Mouse (Mus musculus): ENCODE measurements around the gene Gp1ba. TPM values are rescaled to one million over a fixed set of nuclear protein-coding genes. Genes with fewer than 3 reads are reported as not detected.

Gp1ba gene
- polyA plus RNA-seq, 2 experiments: 4.5 to 7.6 TPM

DNA sequence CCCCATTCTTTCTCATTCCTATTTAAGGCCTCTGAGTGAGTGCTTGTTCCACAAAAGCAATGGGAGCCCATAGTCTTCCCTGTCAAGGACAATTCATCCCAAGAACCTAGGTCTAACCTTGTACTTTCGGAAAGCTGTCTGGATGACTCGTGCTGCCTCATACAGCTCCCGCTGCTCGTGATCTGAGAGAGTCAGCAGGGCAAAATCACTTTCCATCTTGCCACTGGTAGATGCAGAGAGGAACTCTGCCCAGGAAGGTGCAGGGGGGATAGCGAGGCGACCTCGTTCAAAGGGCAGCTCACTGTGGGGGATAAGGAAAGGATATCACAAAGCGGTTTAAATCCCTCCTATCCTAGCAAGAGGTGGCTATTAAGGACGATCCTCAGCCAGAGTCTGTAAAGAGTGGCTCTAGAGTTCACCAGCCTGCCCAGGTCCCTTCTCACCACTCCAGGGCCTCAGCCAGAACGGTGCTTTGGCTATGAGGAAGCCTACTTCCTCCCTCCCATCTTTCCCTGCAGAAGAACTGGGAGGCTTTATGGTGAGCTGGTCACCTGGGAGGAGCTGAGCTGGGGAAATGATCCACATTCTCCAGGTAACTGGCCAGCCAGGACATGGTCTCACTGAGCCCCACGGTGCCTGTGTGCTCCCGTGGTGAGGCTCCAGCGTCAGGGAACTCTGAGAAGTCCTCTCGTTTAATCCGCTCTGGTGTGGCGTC, 32.6 kb downstream of the Gp1ba start:
- no peaks in the 10 kb centered on the region for H3K27me3 ChIP-seq (ENCODE audit: control insufficient read depth, insufficient read depth, low read length)
- H3K9ac ChIP-seq (replicated peaks): no peak overlapping the region
- ATAC-seq (ENCODE audit: insufficient read depth): no peak
- H3K36me3 ChIP-seq (replicated peaks; ENCODE audit: control insufficient read depth, insufficient read depth, low read depth): no peaks in the 10 kb centered on the region
- H3K9me3 ChIP-seq (ENCODE audit: control insufficient read depth, low read length): no peaks in the 10 kb centered on the region
- no peak overlapping the region for H3K27ac ChIP-seq
- no peak for DNase-seq (ENCODE audit: low read depth in 3 of 3, low spot score in 3 of 3)
- H3K4me3 ChIP-seq (ENCODE audit: insufficient read depth in 1 of 2, low read depth in 2 of 2, low read length in 2 of 2): no peak overlapping the region
- 78% methylated on average over 16 of the region's 16 CpGs for WGBS (ENCODE audit: insufficient replicate concordance)
- H3K4me1 ChIP-seq (replicated peaks; ENCODE audit: control insufficient read depth in 2 of 2, insufficient read depth in 2 of 2, low read length in 1 of 2): peaks cover 9 to 12% of the 10 kb centered on the region in 2 experiments
- no peak overlapping the region for H3K4me2 ChIP-seq (ENCODE audit: low read depth)
- TF ChIP-seq CTCF (IDR thresholded peaks at IDR 0.05; ENCODE audit: low read depth) (no peak), EP300 (IDR thresholded peaks at IDR 0.05; ENCODE audit: low read depth) (no peak)

GRCm38 (mm10) chr11:70674014-70674413, 35.1 kb downstream of the Gp1ba start:
- no peak for ATAC-seq (ENCODE audit: insufficient read depth)
- H3K27ac ChIP-seq: no peak overlapping the region
- H3K4me1 ChIP-seq (replicated peaks; ENCODE audit: control insufficient read depth in 2 of 2, insufficient read depth in 2 of 2, low read length in 1 of 2): peaks cover 0 to 13% of the 10 kb centered on the region in 2 experiments; a peak in 1 of 4 replicates
- DNase-seq (ENCODE audit: low read depth in 3 of 3, low spot score in 3 of 3): no peak
- H3K36me3 ChIP-seq (replicated peaks; ENCODE audit: control insufficient read depth, insufficient read depth, low read depth): no peaks in the 10 kb centered on the region
- H3K4me2 ChIP-seq (ENCODE audit: low read depth): no peak overlapping the region
- H3K9me3 ChIP-seq (ENCODE audit: control insufficient read depth, low read length): no peaks in the 10 kb centered on the region
- no peak for TF ChIP-seq CTCF (IDR thresholded peaks at IDR 0.05; ENCODE audit: low read depth)
- no peak for TF ChIP-seq EP300 (IDR thresholded peaks at IDR 0.05; ENCODE audit: low read depth)
- H3K27me3 ChIP-seq (ENCODE audit: control insufficient read depth, insufficient read depth, low read length): no peaks in the 10 kb centered on the region
- 88% methylated on average over 6 of the region's 6 CpGs for WGBS (ENCODE audit: insufficient replicate concordance)
- H3K4me3 ChIP-seq (ENCODE audit: insufficient read depth in 1 of 2, low read depth in 2 of 2, low read length in 2 of 2): no peak overlapping the region
- no peak overlapping the region for H3K9ac ChIP-seq (replicated peaks)

GRCm38 (mm10) chr11:70674501-70674900, 35.6 kb downstream of the Gp1ba start:
- Histone ChIP-seq H3K36me3 (replicated peaks; ENCODE audit: control insufficient read depth, insufficient read depth, low read depth) (no peaks in the 10 kb centered on the region), H3K27me3 (ENCODE audit: control insufficient read depth, insufficient read depth, low read length) (no peaks in the 10 kb centered on the region), H3K9me3 (ENCODE audit: control insufficient read depth, low read length) (no peaks in the 10 kb centered on the region), H3K4me1 (replicated peaks; ENCODE audit: control insufficient read depth in 2 of 2, insufficient read depth in 2 of 2, low read length in 1 of 2) (peaks cover 0 to 17% of the 10 kb centered on the region in 2 experiments; a peak in 1 of 4 replicates), H3K9ac (replicated peaks) (no peak overlapping the region), H3K27ac (no peak overlapping the region), H3K4me3 (ENCODE audit: insufficient read depth in 1 of 2, low read depth in 2 of 2, low read length in 2 of 2) (no peak overlapping the region), H3K4me2 (ENCODE audit: low read depth) (no peak overlapping the region)
- ATAC-seq (ENCODE audit: insufficient read depth): no peak
- DNase-seq (ENCODE audit: low read depth in 3 of 3, low spot score in 3 of 3): no peak
- 54% methylated on average over 11 of the region's 11 CpGs for WGBS (ENCODE audit: insufficient replicate concordance)
- no peak for TF ChIP-seq EP300 (IDR thresholded peaks at IDR 0.05; ENCODE audit: low read depth)
- TF ChIP-seq CTCF (IDR thresholded peaks at IDR 0.05; ENCODE audit: low read depth): no peak

- H3K9ac ChIP-seq (replicated peaks): no peak overlapping the region
- no peaks in the 10 kb centered on the region for H3K9me3 ChIP-seq (ENCODE audit: control insufficient read depth, low read length)
- peaks cover 0 to 22% of the 10 kb centered on the region in 2 experiments; a peak in 2 of 4 replicates for H3K4me1 ChIP-seq (replicated peaks; ENCODE audit: control insufficient read depth in 2 of 2, insufficient read depth in 2 of 2, low read length in 1 of 2)
- ATAC-seq (ENCODE audit: insufficient read depth) (peak; percentile 43; the same call in 1 of the 2 replicates), DNase-seq (ENCODE audit: low read depth in 3 of 3, low spot score in 3 of 3) (no peak)
- WGBS (ENCODE audit: insufficient replicate concordance): 79% methylated on average over 9 of the region's 9 CpGs
- no peak overlapping the region for H3K27ac ChIP-seq
- H3K4me3 ChIP-seq (ENCODE audit: insufficient read depth in 1 of 2, low read depth in 2 of 2, low read length in 2 of 2): no peak overlapping the region
- H3K4me2 ChIP-seq (ENCODE audit: low read depth): no peak overlapping the region
- no peak for TF ChIP-seq CTCF (IDR thresholded peaks at IDR 0.05; ENCODE audit: low read depth)
- TF ChIP-seq EP300 (IDR thresholded peaks at IDR 0.05; ENCODE audit: low read depth): no peak
- no peaks in the 10 kb centered on the region; the same call in 1 of the 2 replicates for H3K36me3 ChIP-seq (replicated peaks; ENCODE audit: control insufficient read depth, insufficient read depth, low read depth)
- H3K27me3 ChIP-seq (ENCODE audit: control insufficient read depth, insufficient read depth, low read length): no peaks in the 10 kb centered on the region
These were observed 39.2 kb downstream of the Gp1ba start for GRCm38 (mm10) chr11:70678092-70678491.

- Histone ChIP-seq H3K27me3 (ENCODE audit: control insufficient read depth, insufficient read depth, low read length) (no peaks in the 10 kb centered on the region), H3K9me3 (ENCODE audit: control insufficient read depth, low read length) (no peaks in the 10 kb centered on the region), H3K4me2 (ENCODE audit: low read depth) (no peak overlapping the region), H3K4me1 (replicated peaks; ENCODE audit: control insufficient read depth in 2 of 2, insufficient read depth in 2 of 2, low read length in 1 of 2) (peaks cover 0 to 22% of the 10 kb centered on the region in 2 experiments; a peak in 2 of 4 replicates), H3K36me3 (replicated peaks; ENCODE audit: control insufficient read depth, insufficient read depth, low read depth) (no peaks in the 10 kb centered on the region; the same call in 1 of the 2 replicates), H3K4me3 (ENCODE audit: insufficient read depth in 1 of 2, low read depth in 2 of 2, low read length in 2 of 2) (no peak overlapping the region), H3K9ac (replicated peaks) (no peak overlapping the region), H3K27ac (0 out of 2 replicates have a peak overlapping the region, but pooled peaks have one; percentile 39)
- DNase-seq (ENCODE audit: low read depth in 3 of 3, low spot score in 3 of 3): no peak
- no peak for TF ChIP-seq CTCF (IDR thresholded peaks at IDR 0.05; ENCODE audit: low read depth)
- ATAC-seq (ENCODE audit: insufficient read depth): peak; percentile 33; the same call in 1 of the 2 replicates
- 63% methylated on average over 2 of the region's 2 CpGs for WGBS (ENCODE audit: insufficient replicate concordance)
These were observed 39.7 kb downstream of the Gp1ba start for GRCm38 (mm10) chr11:70678576-70678975.

Measured in liver, embryonic 14.5 days (tissue).